Mouse (Mus musculus): ENCODE measurements around the gene B3gat2. TPM values are rescaled to one million over a fixed set of nuclear protein-coding genes. Genes with fewer than 3 reads are reported as not detected.

B3gat2 gene
- 10 to 100 TPM; 10.5 to 11.9 TPM for total RNA-seq (2021)
- long read RNA-seq, full-length matches to known transcripts, result 1 of 3 reads
- long read RNA-seq, partial matches to known transcripts, result 0 of 3 reads
- long read RNA-seq, other reads (novel, unspliced or antisense), result 2 of 3 reads

DNA sequence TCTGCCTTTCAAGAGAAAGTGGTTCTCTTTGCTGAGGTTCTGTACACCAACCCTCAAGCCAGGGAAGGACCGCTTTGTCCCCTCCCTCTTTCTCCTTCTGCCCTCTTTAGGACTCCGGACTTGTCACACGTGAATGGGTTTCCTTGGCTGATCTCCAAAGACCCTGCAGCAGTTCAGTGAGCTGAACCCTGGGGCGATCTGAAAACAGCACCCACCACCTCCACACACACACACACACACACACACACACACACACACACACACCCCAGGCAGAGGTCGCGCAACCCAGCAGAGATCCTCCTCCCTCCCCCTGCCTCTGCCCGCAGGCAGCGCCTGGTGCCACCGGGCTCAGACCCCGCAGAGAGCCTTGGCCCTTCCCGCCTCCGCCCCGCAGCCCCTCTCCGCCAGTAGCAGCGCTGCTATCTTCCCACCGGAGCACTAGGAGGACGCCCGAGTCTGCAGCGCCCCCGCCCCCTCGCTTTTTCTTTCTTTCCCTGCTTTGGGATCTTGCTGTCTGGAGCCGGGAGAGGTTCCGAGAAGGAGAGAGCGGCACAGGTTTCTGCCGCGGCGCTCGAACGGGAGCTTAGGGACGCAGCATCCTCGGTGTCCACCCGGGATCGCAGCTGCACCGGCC, at the start of gene B3gat2:
B3gat2 (plus strand) TSS at position 252 of the 634 bp plus-strand sequence.
- peak; percentile 6 to 35 for DNase-seq (ENCODE audit: low spot score in 2 of 2)

DNA sequence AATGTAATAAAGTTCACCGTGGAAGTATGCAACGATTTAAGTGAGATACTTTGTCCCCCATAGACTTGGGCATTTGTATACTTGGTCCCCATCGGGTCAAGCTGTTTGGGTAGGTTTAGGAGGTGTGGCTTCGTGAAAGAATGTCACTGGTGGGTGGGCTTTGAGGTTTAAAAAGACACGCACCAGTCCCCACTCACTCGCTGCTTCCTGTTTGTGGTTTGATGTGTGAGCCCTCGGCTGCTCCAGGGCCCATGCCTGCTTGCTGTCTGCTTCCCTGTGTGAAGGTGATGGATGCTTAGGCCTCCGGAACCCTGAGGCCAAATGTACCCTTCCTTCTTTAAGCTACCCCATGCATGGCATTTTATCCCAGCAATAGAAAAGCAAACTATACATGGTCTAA, 41.2 kb upstream of the B3gat2 start:
- DNase-seq (ENCODE audit: low spot score in 2 of 2), result no peak

DNA sequence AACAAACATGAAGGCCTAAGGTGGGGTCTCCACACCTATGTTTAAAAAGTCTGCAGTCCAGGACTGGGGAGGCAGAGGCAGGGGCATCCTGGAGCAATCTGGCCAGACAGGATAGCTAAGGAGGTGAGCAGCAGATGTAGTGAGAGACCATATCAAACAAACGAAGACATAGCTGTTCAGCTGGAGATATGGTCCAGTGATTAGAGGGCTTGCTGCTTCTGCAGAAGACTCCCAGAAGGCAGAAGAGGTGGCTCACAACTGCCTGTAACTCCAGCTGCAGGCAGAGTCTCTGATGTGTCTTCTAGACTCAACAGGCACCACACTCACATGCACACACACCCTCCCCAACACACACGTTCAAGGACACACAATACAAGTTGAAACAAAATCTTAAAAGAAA, 40.5 kb upstream of the B3gat2 start:
- no peak for DNase-seq (ENCODE audit: low spot score in 2 of 2)

DNA sequence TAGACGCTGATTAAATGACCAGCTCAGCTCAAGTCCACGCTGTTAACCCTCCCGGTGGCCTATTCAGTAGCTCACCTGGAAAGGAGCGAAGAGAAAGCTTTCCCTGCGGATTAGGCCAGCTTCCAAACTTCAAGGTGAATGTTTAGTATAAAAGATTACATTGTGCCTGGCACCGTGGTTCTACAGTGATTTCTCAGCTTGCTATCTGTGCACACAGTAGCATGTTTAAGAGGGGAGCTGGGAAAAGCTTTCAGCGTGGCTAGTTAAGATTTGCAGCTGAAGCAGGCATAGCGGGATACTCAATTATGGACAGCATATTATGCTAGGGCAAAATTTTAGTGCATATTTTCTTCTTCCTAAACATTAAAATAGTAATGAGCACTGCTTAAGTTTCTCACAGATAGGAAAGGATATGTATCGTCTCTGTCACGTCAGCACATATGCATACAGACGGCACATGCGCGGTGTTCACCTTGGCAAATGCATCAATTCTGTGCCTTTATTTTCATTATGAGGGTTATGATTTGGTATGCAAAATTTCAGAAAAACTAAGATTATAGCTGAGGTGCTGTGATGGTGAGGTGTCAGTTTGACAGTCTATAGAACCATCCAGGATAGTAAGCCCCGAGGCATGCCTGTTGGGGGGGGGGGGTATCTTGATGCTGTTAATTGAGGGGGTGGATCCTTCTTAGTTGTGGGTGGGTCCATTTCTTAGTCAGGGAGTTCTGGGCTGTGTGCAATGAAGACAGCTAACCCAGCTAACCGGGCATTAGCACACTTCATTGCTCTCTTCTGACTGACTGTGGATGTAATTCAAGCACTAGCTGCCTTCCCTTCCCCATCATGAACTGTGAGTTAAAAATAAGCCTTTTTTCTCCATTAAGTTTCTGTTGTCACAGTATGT, 38.8 kb upstream of the B3gat2 start:
- no peak for DNase-seq (ENCODE audit: low spot score in 2 of 2)

DNA sequence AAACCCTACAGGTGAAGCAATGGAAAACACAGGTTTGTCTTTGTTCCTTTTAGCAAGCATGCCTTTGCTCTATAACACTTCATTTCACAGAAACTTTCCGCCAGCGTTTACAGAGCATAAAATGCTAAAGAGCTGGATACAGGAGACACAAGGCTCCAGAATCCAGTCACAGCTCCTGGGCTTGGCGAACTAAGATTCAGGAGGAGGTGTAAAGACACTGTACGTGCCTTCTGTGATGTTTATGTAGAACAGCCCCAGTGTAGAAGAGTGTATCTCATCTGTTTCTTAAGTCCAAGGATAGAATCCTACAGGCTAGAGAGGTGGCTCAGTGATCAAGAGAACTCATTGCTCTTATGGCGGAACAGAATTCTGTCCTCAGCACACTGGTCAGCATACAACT, 30.2 kb upstream of the B3gat2 start:
- DNase-seq (ENCODE audit: low spot score in 2 of 2), result no peak

DNA sequence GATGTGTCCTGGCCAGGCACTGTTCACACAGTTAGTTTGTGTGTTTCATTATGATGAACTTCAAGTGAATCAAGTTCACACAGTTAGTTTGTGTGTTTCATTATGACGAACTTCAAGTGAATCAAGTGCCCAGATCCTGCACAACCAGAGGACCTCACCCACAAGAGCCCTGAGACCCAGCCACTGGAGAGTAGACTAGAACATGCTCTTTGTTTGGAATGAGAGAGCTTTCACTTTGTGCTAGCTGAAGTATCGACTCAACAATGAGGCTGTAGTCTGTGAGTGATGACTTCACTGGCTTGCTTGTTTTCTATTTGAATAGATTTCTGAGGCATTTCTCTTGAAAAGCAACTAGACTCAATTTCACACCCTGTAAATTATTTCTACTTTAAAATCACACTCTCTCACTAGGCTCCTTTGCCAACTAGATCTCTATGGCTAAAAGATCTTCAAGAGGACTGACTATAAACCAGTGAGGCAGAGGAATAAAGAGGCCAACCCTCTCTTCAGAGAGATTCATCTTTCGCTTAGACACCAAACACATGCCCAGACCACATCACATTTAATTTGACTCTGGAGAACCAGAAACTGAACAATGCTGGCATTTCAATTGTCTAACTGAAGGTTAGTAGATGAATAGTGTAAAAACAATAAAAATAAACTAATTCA, 10.6 kb upstream of the B3gat2 start:
- DNase-seq (ENCODE audit: low spot score in 2 of 2), result no peak

DNA sequence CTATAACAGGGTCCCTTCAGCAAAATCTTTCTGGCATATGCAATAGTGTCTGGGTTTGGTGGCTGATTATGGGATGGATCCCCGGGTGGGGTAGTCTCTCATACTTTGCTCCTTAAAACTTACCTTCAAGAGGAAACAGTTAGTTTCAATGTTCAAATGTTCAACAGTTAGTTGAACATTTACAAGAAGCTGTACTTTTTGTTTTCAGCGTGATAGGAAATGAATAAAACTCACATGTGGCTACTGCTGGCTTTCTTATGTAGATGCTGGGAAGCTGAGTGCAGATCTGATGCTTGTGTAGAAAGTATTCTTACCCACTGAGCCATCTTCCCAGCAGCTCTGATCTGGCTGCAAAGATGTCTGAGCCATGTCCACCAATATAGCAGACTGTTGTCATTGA, 8.5 kb upstream of the B3gat2 start:
- DNase-seq (ENCODE audit: low spot score in 2 of 2), result no peak

DNA sequence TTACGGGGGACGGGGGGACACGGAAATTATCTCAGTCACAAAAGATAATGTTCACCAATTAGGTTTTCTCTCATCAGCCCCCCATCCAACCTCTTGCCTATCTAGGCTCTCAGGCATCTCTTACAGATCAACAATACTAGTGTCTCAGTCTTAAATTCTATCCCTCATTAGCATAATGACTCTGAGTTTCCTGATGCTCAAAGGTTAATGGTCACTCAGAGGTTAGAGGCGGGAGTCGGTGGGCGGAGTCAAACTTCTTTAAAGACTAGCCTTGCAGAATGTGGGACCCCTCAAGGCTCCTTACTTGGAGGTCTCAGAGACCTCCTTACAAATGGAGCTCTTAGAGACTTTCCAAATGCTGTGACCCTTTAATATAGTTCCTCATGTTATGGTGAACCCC, 8.0 kb upstream of the B3gat2 start:
- DNase-seq (ENCODE audit: low spot score in 2 of 2), result no peak

DNA sequence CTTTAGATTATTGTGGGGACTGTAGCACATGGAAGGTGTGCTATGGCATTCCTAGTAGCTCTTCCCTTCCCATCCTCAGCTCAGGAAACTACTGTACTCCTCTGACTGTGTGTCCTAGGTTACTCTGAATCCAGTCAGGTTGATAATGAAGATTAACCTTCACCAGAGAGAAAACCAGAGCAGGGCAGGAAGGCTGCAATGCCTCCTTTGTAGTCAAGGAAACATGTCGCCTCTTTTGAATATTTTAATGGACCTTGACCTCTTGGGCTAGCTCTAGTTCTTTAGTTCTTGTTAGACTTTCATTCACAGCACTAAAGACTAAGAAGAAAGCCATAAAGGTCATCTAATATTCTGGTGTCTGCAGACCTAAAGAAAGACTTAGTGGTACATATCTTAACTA, 7.2 kb upstream of the B3gat2 start:
- no peak for DNase-seq (ENCODE audit: low spot score in 2 of 2)

DNA sequence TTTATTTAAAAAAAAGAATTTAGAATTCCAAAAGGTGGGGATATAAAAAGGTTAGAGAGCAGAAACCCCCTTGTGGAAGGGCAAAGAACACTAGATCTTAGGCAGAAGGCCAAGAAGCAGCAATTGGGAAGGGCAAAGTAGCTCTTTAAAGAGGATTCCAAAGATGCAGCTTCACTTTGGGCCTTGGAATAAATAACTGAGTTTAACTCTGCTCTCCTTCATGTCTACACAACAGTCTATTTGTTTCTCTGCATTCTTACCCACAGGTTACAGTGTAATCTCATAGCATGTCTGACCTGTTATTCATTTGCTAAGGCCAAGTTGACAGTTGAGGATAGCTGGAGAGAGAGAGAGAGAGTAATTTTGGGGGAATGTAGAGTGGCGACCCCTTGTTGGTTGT, 6.6 kb upstream of the B3gat2 start:
- no peak for DNase-seq (ENCODE audit: low spot score in 2 of 2)

DNA sequence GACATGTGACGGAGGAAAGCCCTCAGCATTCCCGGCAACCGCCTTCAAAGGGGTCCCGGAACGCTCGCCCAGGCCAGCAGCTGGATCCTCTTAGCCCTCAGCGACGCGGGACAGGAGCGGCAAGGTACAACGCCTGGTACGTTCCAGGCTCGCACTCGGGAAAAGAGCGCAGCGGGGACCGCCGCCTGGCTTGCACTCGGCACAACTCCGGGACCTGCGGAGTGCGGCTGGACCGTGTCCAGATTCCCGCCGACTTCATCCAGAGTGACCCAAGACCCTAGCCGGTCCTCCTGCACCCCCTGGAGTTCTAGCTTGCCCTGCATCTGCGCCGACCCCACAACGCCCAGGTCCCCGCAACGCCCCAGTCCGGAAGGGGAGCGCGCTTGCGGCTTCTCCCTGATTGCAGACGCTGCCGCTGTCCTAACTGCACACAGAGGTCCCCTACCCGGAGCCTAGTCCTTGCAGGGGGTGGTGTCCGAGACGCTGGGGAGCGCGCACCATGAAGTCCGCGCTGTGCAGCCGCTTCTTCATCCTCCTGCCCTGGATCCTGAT, 659 bp downstream of the B3gat2 start:
- DNase-seq (ENCODE audit: low spot score in 2 of 2), result peak; percentile 25 to 29

DNA sequence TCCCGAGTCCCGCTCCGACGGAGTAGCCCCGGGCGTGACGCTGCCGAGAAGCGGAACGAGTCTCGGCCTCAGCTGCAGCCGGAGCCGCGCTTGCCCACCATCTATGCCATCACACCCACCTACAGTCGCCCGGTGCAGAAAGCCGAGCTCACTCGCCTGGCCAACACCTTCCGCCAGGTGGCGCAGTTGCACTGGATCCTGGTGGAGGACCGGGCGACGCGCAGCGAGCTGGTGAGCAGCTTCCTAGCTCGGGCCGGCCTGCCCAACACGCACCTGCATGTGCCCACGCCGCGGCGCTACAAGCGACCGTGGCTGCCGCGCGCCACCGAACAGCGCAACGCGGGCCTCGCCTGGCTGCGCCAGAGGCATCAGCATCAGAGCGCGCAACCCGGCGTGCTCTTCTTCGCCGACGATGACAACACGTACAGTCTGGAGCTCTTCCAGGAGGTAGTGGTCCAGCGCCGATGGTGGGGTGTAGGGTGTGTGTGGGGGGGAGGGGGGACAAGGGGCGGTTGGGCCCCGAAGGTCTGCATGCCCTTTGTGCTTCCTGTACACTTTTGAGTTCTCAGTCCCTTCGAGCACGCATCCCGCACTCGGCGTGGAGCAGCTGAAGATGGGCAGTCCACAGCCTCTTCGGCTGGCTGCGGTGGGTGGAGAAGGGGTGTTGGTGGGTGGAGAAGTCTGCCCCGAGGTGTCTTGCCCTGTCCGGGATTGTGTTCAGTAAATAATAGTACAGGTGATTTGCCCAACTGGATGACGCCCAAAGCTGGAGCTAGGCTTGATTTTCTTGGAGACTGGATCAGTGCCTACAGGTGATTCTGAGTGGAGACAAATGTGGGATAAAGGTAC, 1.5 kb downstream of the B3gat2 start:
- DNase-seq (ENCODE audit: low spot score in 2 of 2), result peak; percentile 90 to 96

DNA sequence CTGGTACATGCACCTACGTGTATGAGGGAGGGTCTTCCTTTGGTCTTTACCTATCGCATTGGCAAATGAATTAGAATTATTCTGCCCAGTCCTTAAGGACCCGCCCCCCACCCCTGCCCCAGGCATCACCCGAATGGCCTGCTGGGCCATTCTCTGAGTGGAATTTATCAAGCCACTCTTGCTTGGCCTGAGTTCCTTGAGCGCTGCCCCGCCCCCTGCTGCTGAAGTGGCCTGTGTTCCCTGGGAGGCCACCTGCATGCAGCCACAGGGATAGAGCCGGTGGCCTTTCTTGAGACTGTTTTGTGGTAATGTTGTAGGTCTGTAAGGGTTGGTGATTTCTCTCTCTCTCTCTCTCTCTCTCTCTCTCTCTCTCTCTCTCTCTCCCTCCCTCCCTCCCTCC, 2.2 kb downstream of the B3gat2 start:
- no peak for DNase-seq (ENCODE audit: low spot score in 2 of 2)

DNA sequence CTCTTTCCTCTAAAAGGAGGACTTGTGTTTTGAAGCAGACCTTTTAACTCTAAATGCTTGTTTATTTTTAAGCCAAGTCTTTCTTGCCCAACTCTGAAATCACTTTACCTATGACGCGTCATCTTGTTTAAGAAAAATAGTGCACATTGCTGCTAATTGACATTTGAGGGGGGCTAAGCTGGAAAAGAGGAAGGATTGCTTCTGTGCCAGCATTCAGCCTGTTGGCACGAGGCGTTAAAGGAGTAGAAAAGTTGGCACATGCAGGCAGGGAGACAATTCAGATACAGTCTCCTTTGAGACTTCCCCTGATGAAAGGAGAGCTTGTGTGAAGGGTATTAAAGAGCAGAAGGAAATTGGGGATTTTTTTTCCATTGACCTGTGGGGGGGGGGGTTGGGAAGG, 3.2 kb downstream of the B3gat2 start:
- DNase-seq (ENCODE audit: low spot score in 2 of 2), result no peak

DNA sequence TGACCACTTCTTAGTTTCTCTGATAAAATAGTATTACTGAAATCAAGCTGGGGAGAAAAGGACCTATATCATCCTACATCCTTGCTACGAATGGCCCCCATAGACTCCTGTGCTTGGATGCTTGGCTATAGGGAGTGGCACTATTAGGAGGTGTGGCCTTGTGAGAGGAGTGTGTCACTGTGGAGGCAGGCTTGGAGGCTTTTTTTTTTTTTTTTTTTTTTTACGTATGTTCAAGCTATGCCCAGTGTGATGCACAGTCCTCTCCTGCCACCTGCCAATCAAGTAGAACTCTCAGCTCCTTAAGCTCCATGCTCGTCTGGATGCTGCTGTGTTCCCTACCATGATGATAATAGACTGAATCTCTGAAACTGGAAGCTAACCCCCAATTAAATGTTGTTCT, 11.5 kb downstream of the B3gat2 start:
- no peak for DNase-seq (ENCODE audit: low spot score in 2 of 2)

DNA sequence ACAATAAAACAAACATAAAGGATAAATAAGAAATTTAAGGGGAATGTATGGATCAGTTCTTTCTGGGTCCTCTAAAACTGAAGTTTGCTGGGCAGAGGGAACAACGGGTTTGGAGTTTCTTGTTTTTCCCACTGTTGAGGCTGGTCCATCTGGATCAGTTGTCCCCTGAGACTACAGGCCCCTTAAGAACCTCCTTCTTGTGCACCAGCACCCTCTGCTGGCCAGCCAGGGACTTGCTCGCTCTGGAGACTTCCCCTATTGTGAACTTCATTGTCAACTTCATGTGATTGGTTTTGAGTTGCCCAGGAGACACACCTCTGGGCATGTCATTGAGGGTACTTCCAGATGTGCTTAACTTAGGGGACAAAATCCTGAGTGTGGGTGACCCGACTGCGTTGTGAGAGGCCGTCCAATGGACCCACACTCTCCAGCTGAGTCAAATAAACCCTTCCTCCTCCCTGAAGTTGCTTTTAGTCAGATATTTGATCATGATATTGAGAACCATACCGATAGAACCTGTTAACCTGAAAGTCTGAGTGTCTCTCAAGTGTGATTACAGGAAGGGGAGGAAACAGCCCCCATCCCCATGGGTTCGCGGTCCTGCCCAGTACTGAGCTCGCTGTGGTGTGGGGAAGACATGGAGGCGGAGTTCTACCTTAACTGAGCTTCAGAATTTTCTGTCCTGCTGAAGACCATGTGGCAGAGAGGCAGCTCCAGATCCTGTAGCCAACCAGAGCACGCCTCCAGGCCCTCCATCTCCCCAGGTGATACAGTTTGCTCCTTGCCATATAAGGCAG, 31.4 kb downstream of the B3gat2 start:
- DNase-seq (ENCODE audit: low spot score in 2 of 2), result peak; percentile 40 to 65

DNA sequence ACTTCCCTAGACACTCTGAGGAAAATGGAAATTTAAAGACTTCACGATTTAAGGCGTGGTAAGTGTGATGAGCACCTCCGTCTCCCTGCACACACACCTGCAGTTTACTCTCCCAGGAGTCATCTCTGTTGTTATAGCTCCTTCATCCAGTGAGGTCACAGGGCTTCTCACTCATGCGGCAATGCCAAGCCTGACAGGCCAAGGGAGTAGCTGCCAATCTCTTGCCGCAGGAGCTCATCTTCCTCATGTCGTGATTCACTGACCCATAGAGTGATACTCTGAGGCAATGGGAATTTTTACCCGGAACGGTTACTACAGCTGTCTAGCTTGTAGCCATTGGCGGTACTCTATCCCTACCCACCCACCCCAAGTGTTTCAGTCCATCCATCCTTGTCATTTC, 36.8 kb downstream of the B3gat2 start:
- no peak for DNase-seq (ENCODE audit: low spot score in 2 of 2)

DNA sequence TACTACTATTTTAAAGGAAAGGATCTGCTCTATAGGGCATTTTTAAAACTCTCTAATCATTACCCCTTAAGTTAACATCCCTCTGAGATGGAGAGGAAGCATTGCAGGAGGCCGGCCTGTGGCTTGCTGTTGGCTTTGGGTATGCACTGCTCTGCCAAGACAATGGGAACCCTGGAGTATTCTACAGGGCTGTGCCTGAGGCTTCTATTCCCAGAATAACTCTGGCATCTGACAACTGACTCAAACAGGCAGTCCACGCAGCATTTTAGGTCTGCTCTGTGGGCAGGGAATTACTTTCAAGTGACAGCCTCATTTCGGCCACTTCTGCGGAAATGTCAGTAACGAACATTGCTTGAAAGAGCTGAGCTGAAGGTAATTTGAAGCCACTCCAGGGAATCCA, 60.1 kb downstream of the B3gat2 start:
- DNase-seq (ENCODE audit: low spot score in 2 of 2), result no peak

DNA sequence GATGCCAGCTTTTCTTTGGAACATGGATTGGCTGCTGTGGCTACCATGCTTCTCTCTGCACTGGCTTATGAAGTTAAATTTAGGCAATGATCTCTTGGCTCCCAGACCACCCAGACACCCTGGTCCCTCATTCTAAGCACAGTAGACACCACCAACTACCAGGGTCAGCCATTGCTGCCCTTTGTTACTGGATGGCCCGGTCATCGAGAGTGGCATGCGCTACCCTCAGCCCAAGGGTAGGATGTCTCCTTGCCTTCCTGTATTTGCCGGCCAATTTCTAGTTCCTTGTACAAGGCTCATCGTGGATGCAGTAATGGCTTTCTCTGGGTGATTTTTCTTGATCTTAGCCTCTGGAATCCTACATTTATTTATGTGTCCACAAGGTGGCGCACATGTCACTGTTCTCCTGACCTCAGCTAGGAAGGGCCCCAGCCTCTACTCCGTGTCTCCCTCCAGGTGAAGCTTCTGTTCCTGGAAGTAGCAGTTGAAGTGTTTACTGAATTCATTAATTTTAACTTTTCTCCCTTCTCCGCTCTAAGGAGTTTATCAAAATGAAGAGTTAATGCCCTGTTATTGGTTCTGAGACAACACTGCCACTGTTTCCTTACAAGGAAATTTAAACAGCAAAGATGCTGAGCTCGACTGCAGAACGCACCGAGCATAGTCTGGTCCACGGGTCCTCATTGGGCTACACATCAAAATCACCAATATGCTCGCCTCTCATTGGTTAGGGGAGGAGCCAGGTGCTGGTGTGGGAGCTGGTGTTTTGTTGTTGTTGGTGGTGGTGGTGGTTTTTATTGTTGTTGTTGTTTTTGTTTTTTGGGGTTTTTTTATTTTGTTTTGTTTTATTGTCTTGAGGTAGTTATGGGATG, 65.6 kb downstream of the B3gat2 start:
- DNase-seq (ENCODE audit: low spot score in 2 of 2), result peak in 1 of 2 experiments; percentile 72
